Mouse (Mus musculus) neural tube, embryonic 12.5 days (tissue): ENCODE measurements around the gene Mrps7. TPM values are rescaled to one million over a fixed set of nuclear protein-coding genes. Genes with fewer than 3 reads are reported as not detected.
A peak's percentile ranks its signal among the peaks of the same experiment; 100 is the strongest.

ENCODE experiments used
- ATAC-seq: fragments of 200-750 bp; cut with Nextera tagmentation; 2 replicates; pipeline ENCODE4 v1.8.0; 2017; ENCODE audit warnings: low read depth, mild to moderate bottlenecking, moderate TSS enrichment, moderate library complexity; ENCODE audit not compliant: low FRiP score
- H3K27ac ChIP-seq: fragments of 300-500 bp; sonication (generic); 2 replicates; pipeline ENCODE4 v1.5.1; 2016
- H3K27me3 ChIP-seq: fragments of 300-500 bp; sonication (generic); replicated peaks from 2 replicates; pipeline ENCODE4 v1.6.1; 2016; ENCODE audit warnings: mild to moderate bottlenecking
- H3K36me3 ChIP-seq: fragments of 300-500 bp; sonication (generic); 2 replicates; pipeline ENCODE4 v1.6.1; 2016; ENCODE audit warnings: mild to moderate bottlenecking
- H3K4me1 ChIP-seq: fragments of 300-500 bp; sonication (generic); 2 replicates; pipeline ENCODE4 v1.6.1; 2016
- H3K4me2 ChIP-seq: fragments of 300-500 bp; sonication (generic); replicated peaks from 2 replicates; pipeline ENCODE4 v1.6.1; 2016; ENCODE audit warnings: mild to moderate bottlenecking
- H3K4me3 ChIP-seq: fragments of 300-500 bp; sonication (generic); 2 replicates; pipeline ENCODE4 v1.5.1; 2016
- H3K9ac ChIP-seq: fragments of 300-500 bp; sonication (generic); 2 replicates; pipeline ENCODE4 v1.6.1; 2016; ENCODE audit warnings: mild to moderate bottlenecking
- H3K9me3 ChIP-seq: fragments of 300-500 bp; sonication (generic); 2 replicates; pipeline ENCODE4 v1.6.1; 2016; ENCODE audit warnings: mild to moderate bottlenecking
- WGBS: fragments of 180-500 bp; shearing (Covaris S2); methylation state at CpG from one replicate; pipeline ENCODE4 v1.1.7; 2016; 5-methylcytosine and 5-hydroxymethylcytosine counted together
- polyA plus RNA-seq: library from polyadenylated mRNA; unstranded; fragments of >200 nt; fragmentation: Nextera tagmentation; extraction: Ambion mirVana; gene quantifications from 2 replicates; pipeline ENCODE4 v1.2.1, GENCODE M21; 2016

Mrps7 gene
- polyA plus RNA-seq, 1 experiment from 2014 or later, result 85.2 TPM

- WGBS, result 80% methylated on average over 9 of the region's 9 CpGs
- H3K27ac ChIP-seq, result no peak overlapping the region
These were observed 19.9 kb downstream of the Mrps7 start for GRCm38 (mm10) chr11:115623487-115624070.

GRCm38 (mm10) chr11:115625877-115626276, 22.2 kb downstream of the Mrps7 start:
- no peak for ATAC-seq
- Histone ChIP-seq H3K36me3 (peaks cover 17% of the 10 kb centered on the region), H3K4me1 (peaks cover 11% of the 10 kb centered on the region; the same call in 1 of the 2 replicates), H3K4me2 (no peak overlapping the region), H3K27ac (no peak overlapping the region), H3K4me3 (no peak overlapping the region), H3K27me3 (no peaks in the 10 kb centered on the region), H3K9ac (no peak overlapping the region), H3K9me3 (no peaks in the 10 kb centered on the region)
- WGBS, result 84% methylated on average over 9 of the region's 9 CpGs

More at GRCm38 (mm10) chr11:115623487-115624070, 19.9 kb downstream of the Mrps7 start:
- Histone ChIP-seq H3K4me1 (peaks cover 9% of the 10 kb centered on the region; the same call in 1 of the 2 replicates), H3K4me3 (no peak overlapping the region), H3K4me2 (no peak overlapping the region), H3K9ac (no peak overlapping the region), H3K9me3 (no peaks in the 10 kb centered on the region), H3K27me3 (no peaks in the 10 kb centered on the region), H3K36me3 (peaks cover 33% of the 10 kb centered on the region)
- ATAC-seq, result no peak

- no peak for ATAC-seq
- H3K9me3 ChIP-seq, result no peaks in the 10 kb centered on the region
- peaks cover 11% of the 10 kb centered on the region; the same call in 1 of the 2 replicates for H3K4me1 ChIP-seq
- H3K4me3 ChIP-seq, result peak overlapping the region; percentile 63
- WGBS, result 51% methylated on average over 11 of the region's 11 CpGs
- H3K4me2 ChIP-seq, result peak overlapping the region; percentile 84
- peaks cover 10% of the 10 kb centered on the region for H3K36me3 ChIP-seq
- H3K9ac ChIP-seq, result peak overlapping the region; percentile 64; the same call in 1 of the 2 replicates
- H3K27me3 ChIP-seq, result no peaks in the 10 kb centered on the region
- no peak overlapping the region for H3K27ac ChIP-seq
These were observed 23.3 kb downstream of the Mrps7 start for GRCm38 (mm10) chr11:115626824-115627616.

DNA sequence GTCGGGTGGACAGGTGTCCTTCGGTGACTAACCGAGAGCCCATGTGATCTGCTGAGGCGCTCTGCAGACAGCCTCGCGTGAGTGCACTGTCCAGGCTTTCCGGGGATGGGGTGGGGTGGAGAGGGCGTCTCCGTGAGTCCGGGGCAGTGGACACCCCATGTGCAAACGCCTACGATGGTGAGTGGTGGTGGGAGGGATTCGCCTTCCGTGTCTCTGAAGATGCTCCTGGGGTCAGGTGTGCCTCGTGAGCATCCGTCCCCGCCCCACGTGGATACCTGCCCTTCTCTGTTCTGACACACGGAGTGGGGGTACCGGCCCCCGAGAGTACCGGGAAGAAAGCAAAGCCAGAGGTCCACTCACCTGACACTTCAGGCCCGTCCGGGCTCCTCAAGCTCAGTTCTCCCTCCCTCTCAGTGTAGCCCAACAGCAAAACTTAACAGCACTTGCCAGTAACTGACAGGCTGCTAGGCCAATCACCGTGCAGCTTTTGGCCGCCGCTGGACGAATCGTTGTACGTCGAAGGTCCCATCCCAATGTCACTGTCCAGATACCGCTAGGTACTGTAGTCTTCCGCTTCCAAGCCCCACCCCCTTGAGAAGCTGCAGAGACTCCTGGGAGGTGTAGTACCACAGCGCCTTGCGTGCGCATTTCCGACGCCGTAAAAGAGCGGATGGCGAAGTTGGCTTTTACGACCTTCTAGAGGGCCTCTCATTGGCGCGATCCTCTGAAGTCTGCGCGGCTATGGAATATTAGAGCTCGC, 24.2 kb downstream of the Mrps7 start, which contains the start of gene Slc25a19:
Slc25a19 (minus strand) TSS at position 591 of the 760 bp plus-strand sequence.
- under 1% methylated on average over 47 of the region's 47 CpGs for WGBS
- Histone ChIP-seq H3K9me3 (no peaks in the 10 kb centered on the region), H3K9ac (peak within 1 kb of the TSS; percentile 64), H3K27ac (no peak within 1 kb of the TSS), H3K36me3 (peaks cover 2% of the 10 kb centered on the region), H3K27me3 (no peaks in the 10 kb centered on the region), H3K4me3 (peak within 1 kb of the TSS; percentile 63), H3K4me2 (peak within 1 kb of the TSS; percentile 84), H3K4me1 (peaks cover 11% of the 10 kb centered on the region; the same call in 1 of the 2 replicates)
- peak; percentile 99 for ATAC-seq

DNA sequence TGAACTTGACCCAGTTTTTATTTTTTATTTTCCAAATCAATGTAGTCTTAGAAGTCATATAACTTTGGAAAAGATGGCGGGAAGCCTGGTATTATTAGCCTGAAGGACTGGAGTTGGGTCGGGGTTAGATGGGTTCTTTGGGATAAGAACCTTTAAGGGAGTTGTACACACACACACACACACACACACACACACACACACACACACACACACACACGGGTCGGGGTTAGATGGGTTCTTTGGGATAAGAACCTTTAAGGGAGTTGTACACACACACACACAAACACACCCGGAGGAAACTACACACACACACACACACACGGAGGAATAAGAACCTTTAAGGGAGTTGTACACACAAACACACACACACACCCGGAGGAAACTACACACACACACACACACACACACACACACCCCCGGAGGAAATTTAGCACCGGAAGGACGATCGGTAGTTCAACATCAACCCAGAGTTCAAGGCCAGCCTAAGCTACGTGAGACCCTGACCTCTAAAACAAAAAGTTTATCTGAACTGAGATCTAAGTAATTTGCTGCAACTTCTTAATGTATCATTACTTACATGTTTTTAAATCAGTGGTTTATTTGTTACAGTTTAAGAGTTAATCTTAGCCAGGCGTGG, 24.9 kb downstream of the Mrps7 start:
- 57% methylated on average over 13 of the region's 13 CpGs for WGBS
- H3K9me3 ChIP-seq, result no peaks in the 10 kb centered on the region
- no peaks in the 10 kb centered on the region for H3K27me3 ChIP-seq
- H3K4me2 ChIP-seq, result peak overlapping the region; percentile 84
- peaks cover 11% of the 10 kb centered on the region; the same call in 1 of the 2 replicates for H3K4me1 ChIP-seq
- H3K27ac ChIP-seq, result no peak overlapping the region
- H3K36me3 ChIP-seq, result no peaks in the 10 kb centered on the region
- 0 out of 2 replicates have a peak overlapping the region, but pooled peaks have one; percentile 26 for H3K9ac ChIP-seq
- peak; percentile 51 for ATAC-seq
- peak overlapping the region; percentile 63 for H3K4me3 ChIP-seq

DNA sequence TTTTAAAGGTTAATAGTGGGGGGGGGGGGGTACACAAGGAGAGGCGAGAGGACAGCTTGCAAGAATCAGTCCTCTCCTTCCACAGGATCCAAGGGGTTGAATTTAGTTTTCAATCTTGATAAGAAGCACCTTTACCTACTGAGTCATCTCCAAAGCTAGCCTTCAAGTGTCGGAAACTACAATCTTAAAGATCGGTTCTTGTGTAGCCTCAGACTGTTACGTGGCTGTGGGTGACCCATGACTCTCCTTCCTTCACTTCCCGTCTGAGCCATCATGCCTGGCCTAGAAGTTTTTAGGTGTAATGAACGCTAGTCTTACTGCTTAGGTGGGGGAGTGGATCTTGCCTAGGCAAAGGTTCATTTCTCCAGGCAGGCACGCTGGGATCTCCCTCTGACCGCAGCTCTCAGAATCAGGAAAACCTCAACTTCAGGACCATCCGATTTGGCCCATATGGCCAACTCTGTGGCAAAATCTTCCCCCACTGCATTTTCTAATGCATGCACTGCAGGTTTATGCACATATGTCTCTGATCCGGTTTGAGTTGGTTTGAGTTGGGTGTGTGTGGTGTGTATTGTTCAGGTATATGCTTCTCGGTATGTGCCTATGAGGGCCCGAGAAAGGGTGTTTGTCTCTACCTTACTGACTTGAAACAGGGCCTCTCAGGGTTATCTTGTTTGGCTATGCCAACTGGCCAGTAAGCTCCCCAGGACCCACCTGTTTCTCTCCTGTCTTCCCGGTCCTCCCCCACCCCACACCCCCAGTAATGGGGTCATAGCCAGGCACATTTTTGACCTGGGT, 26.2 kb downstream of the Mrps7 start:
- WGBS, result 89% methylated on average over 13 of the region's 13 CpGs
- ATAC-seq, result no peak
- peaks cover 11% of the 10 kb centered on the region; the same call in 1 of the 2 replicates for H3K4me1 ChIP-seq
- H3K9me3 ChIP-seq, result no peaks in the 10 kb centered on the region
- H3K9ac ChIP-seq, result no peak overlapping the region
- no peak overlapping the region for H3K4me3 ChIP-seq
- H3K36me3 ChIP-seq, result no peaks in the 10 kb centered on the region
- no peak overlapping the region for H3K27ac ChIP-seq
- H3K27me3 ChIP-seq, result no peaks in the 10 kb centered on the region
- H3K4me2 ChIP-seq, result no peak overlapping the region

DNA sequence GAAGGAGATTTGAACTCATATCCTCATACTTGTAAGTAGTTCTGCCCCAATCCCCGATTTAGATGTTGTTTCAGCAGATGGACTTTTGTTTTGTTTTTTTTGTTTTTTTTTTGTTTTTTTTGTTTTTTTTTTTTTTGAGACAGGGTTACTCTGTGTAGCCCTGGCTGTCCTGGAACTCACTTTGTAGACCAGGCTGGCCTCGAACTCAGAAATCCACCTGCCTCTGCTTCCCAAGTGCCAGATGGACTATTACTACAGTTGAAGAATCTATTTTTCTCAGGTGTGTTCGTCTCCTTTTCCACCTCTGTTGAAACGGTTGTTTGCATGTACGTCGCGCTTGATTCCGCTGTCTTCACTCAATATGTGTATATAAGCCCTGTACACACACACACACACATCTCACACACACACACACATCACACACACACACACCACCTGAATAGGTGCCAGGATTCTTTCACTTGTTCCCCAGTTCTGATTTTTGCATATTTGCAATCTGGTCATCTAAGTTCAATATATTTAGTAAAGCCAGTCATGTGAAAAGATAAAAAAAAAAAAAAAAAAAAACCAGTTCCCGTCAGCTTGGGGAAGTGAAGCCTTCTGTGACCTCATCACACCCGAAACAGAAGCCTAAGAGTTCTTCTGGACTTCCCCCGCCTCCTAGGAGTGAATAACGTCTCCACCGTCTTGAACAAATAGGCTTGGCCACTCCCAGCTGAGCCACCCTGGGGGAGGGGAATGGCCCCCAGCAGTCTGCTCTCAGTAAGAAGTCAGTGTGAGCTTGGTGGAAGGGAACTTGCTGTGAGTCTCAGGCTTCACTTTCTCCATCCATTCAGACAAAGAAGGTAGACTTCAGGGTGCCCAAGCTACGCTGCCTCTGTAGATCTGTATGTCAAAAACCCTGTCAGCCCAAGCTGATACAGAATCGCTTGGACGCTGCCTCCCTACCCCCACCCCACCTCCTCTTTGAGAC, 27.1 kb downstream of the Mrps7 start:
- Histone ChIP-seq H3K4me3 (no peak overlapping the region), H3K9me3 (no peaks in the 10 kb centered on the region), H3K36me3 (no peaks in the 10 kb centered on the region), H3K27ac (no peak overlapping the region), H3K4me1 (peaks cover 11% of the 10 kb centered on the region; the same call in 1 of the 2 replicates), H3K9ac (no peak overlapping the region), H3K27me3 (no peaks in the 10 kb centered on the region), H3K4me2 (no peak overlapping the region)
- ATAC-seq, result no peak
- 53% methylated on average over 16 of the region's 16 CpGs for WGBS

GRCm38 (mm10) chr11:115631505-115631890, 27.8 kb downstream of the Mrps7 start:
- no peak for ATAC-seq
- Histone ChIP-seq H3K9ac (no peak overlapping the region), H3K4me1 (peaks cover 11% of the 10 kb centered on the region; the same call in 1 of the 2 replicates), H3K27me3 (no peaks in the 10 kb centered on the region), H3K36me3 (no peaks in the 10 kb centered on the region), H3K9me3 (no peaks in the 10 kb centered on the region), H3K4me3 (no peak overlapping the region), H3K27ac (no peak overlapping the region), H3K4me2 (no peak overlapping the region)
- 25% methylated on average over 3 of the region's 3 CpGs for WGBS

DNA sequence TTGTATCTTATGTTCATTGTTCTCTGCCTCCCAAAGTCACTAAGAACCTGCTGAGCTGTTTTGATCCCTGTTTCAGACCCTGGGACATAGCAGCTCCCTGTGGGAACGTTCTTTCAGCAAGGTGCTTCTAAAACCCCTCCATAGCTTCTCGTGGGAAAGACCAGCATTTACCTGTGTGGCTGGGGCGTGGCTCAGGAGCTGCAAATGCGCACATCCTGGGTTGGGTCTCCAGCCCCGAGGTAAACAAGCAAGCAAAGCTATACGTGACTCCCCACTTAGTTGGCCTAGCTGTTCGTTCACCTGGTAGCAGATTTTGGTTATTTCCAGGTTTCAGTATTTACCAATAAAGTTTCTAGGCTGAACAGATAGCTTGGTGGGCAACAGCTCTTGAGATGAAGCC, 28.5 kb downstream of the Mrps7 start:
- H3K27ac ChIP-seq, result no peak overlapping the region
- H3K4me2 ChIP-seq, result no peak overlapping the region
- no peaks in the 10 kb centered on the region for H3K9me3 ChIP-seq
- H3K4me3 ChIP-seq, result no peak overlapping the region
- H3K4me1 ChIP-seq, result peaks cover 7% of the 10 kb centered on the region; the same call in 1 of the 2 replicates
- 79% methylated on average over 7 of the region's 7 CpGs for WGBS
- no peak overlapping the region for H3K9ac ChIP-seq
- H3K27me3 ChIP-seq, result no peaks in the 10 kb centered on the region
- no peak for ATAC-seq
- no peaks in the 10 kb centered on the region for H3K36me3 ChIP-seq

- Histone ChIP-seq H3K9ac (no peak overlapping the region), H3K4me1 (peaks cover 3% of the 10 kb centered on the region; the same call in 1 of the 2 replicates), H3K36me3 (no peaks in the 10 kb centered on the region), H3K9me3 (no peaks in the 10 kb centered on the region), H3K27me3 (no peaks in the 10 kb centered on the region), H3K4me3 (no peak overlapping the region), H3K4me2 (no peak overlapping the region), H3K27ac (no peak overlapping the region)
- no peak for ATAC-seq
- 86% methylated on average over 10 of the region's 10 CpGs for WGBS
These were observed 29.1 kb downstream of the Mrps7 start for GRCm38 (mm10) chr11:115632862-115633261.
